Mouse (Mus musculus) hindbrain, embryonic 11.5 days (tissue): ENCODE measurements around the gene Ube2v1. TPM values are rescaled to one million over a fixed set of nuclear protein-coding genes. Genes with fewer than 3 reads are reported as not detected.

ENCODE experiments used
- ATAC-seq: fragments of 200-750 bp; cut with Nextera tagmentation; 2 replicates; pipeline ENCODE4 v1.8.0; 2017; ENCODE audit warnings: mild to moderate bottlenecking, moderate TSS enrichment, moderate library complexity; ENCODE audit not compliant: low FRiP score
- DNase-seq: peaks from one replicate; pipeline ENCODE4 v3.0.0-alpha.2; 2015; ENCODE audit warnings: low spot score
- H3K27ac ChIP-seq: fragments of 300-500 bp; sonication (generic); 2 replicates; pipeline ENCODE4 v1.5.1; 2014; ENCODE audit warnings: mild to moderate bottlenecking, low read depth, low read length
- H3K27me3 ChIP-seq: fragments of 300-500 bp; sonication (generic); 2 replicates; pipeline ENCODE4 v1.6.1; 2014; ENCODE audit warnings: mild to moderate bottlenecking, low read length, moderate library complexity, mixed read lengths; ENCODE audit not compliant: control insufficient read depth, insufficient read depth
- H3K36me3 ChIP-seq: fragments of 300-500 bp; sonication (generic); 2 replicates; pipeline ENCODE4 v1.6.1; 2014; ENCODE audit warnings: mild to moderate bottlenecking, low read length, moderate library complexity, mixed read lengths; ENCODE audit not compliant: control insufficient read depth, insufficient read depth
- H3K4me1 ChIP-seq: fragments of 300-500 bp; sonication (generic); replicated peaks from 2 replicates; pipeline ENCODE4 v1.6.1; 2014; ENCODE audit warnings: low read length, mixed read lengths; ENCODE audit not compliant: control insufficient read depth, insufficient read depth
- H3K4me2 ChIP-seq: fragments of 300-500 bp; sonication (generic); replicated peaks from 2 replicates; pipeline ENCODE4 v1.6.1; 2014; ENCODE audit warnings: mild to moderate bottlenecking, low read depth, low read length
- H3K4me3 ChIP-seq: fragments of 300-500 bp; sonication (generic); 2 replicates; pipeline ENCODE4 v1.5.1; 2014; ENCODE audit warnings: low read depth, low read length
- H3K9ac ChIP-seq: fragments of 300-500 bp; sonication (generic); 2 replicates; pipeline ENCODE4 v1.6.1; 2014; ENCODE audit warnings: low read depth, low read length
- H3K9me3 ChIP-seq: fragments of 300-500 bp; sonication (generic); 2 replicates; pipeline ENCODE4 v1.6.1; 2016; ENCODE audit warnings: low read length; ENCODE audit not compliant: control insufficient read depth
- WGBS: fragments of 180-500 bp; shearing (Covaris S2); extraction: QIAGEN DNeasy Blood & Tissue Kit; methylation state at CpG from one replicate; pipeline ENCODE4 v1.1.7; 2014; 5-methylcytosine and 5-hydroxymethylcytosine counted together
- polyA plus RNA-seq: library from polyadenylated mRNA; unstranded; fragments of >200 nt; fragmentation: Nextera tagmentation; extraction: Ambion mirVana; gene quantifications from 2 replicates; pipeline ENCODE4 v1.2.1, GENCODE M21; 2014

Ube2v1 gene
- polyA plus RNA-seq, 1 experiment from 2014 or later: 237 TPM

- Histone ChIP-seq H3K4me2 (no peak overlapping the region), H3K4me3 (no peak overlapping the region), H3K27ac (no peak overlapping the region), H3K9me3 (no peaks in the 10 kb centered on the region), H3K27me3 (no peaks in the 10 kb centered on the region), H3K9ac (no peak overlapping the region), H3K36me3 (no peaks in the 10 kb centered on the region), H3K4me1 (peaks cover 5% of the 10 kb centered on the region; the same call in 1 of the 2 replicates)
- no peak for ATAC-seq
- DNase-seq: no peak
- 71% methylated on average over 13 of the region's 13 CpGs for WGBS
These were observed 61.8 kb downstream of the Ube2v1 start for GRCm38 (mm10) chr2:167569934-167570651.

GRCm38 (mm10) chr2:167568112-167568511, 63.8 kb downstream of the Ube2v1 start:
- no peak overlapping the region for H3K9ac ChIP-seq
- no peak overlapping the region for H3K4me2 ChIP-seq
- no peak overlapping the region for H3K4me3 ChIP-seq
- no peaks in the 10 kb centered on the region for H3K9me3 ChIP-seq
- ATAC-seq (no peak), DNase-seq (no peak)
- H3K27me3 ChIP-seq: no peaks in the 10 kb centered on the region
- WGBS: 87% methylated on average over 9 of the region's 9 CpGs
- H3K36me3 ChIP-seq: no peaks in the 10 kb centered on the region
- H3K4me1 ChIP-seq: peaks cover 7% of the 10 kb centered on the region; the same call in 1 of the 2 replicates
- H3K27ac ChIP-seq: no peak overlapping the region

GRCm38 (mm10) chr2:167565682-167566081, 66.2 kb downstream of the Ube2v1 start:
- Histone ChIP-seq H3K9ac (0 out of 2 replicates have a peak overlapping the region, but pooled peaks have one; percentile 21), H3K36me3 (no peaks in the 10 kb centered on the region), H3K9me3 (no peaks in the 10 kb centered on the region), H3K4me2 (0 out of 2 replicates have a peak overlapping the region, but pooled peaks have one; percentile 22), H3K27me3 (no peaks in the 10 kb centered on the region), H3K27ac (0 out of 2 replicates have a peak overlapping the region, but pooled peaks have one; percentile 20), H3K4me1 (peaks cover 7% of the 10 kb centered on the region; the same call in 1 of the 2 replicates), H3K4me3 (no peak overlapping the region)
- peak; percentile 64 for DNase-seq
- no peak for ATAC-seq
- 19% methylated on average over 19 of the region's 19 CpGs for WGBS

- no peak for ATAC-seq
- Histone ChIP-seq H3K27me3 (no peaks in the 10 kb centered on the region), H3K27ac (no peak overlapping the region), H3K36me3 (no peaks in the 10 kb centered on the region), H3K9me3 (no peaks in the 10 kb centered on the region), H3K9ac (0 out of 2 replicates have a peak overlapping the region, but pooled peaks have one; percentile 21), H3K4me1 (peaks cover 7% of the 10 kb centered on the region; the same call in 1 of the 2 replicates), H3K4me3 (no peak overlapping the region), H3K4me2 (no peak overlapping the region)
- DNase-seq: no peak
- WGBS: 69% methylated on average over 3 of the region's 3 CpGs
These were observed 66.6 kb downstream of the Ube2v1 start for GRCm38 (mm10) chr2:167565312-167565656.

- Histone ChIP-seq H3K4me2 (no peak overlapping the region), H3K36me3 (no peaks in the 10 kb centered on the region), H3K9me3 (no peaks in the 10 kb centered on the region), H3K27ac (peak overlapping the region; percentile 1; the same call in 1 of the 2 replicates), H3K4me1 (peaks cover 8% of the 10 kb centered on the region; the same call in 1 of the 2 replicates), H3K27me3 (no peaks in the 10 kb centered on the region), H3K9ac (no peak overlapping the region), H3K4me3 (no peak overlapping the region)
- DNase-seq: no peak
- 64% methylated on average over 13 of the region's 13 CpGs for WGBS
- no peak for ATAC-seq
These were observed 67.2 kb downstream of the Ube2v1 start for GRCm38 (mm10) chr2:167564551-167565311.

- H3K4me3 ChIP-seq: no peak overlapping the region
- H3K9ac ChIP-seq: no peak overlapping the region
- H3K27ac ChIP-seq: no peak overlapping the region
- no peak overlapping the region for H3K4me2 ChIP-seq
- WGBS: 52% methylated on average over 10 of the region's 12 CpGs
- peak; percentile 28; the same call in 1 of the 2 replicates for ATAC-seq
- H3K9me3 ChIP-seq: no peaks in the 10 kb centered on the region
- DNase-seq: peak; percentile 41
- peaks cover 13% of the 10 kb centered on the region; the same call in 1 of the 2 replicates for H3K4me1 ChIP-seq
- H3K36me3 ChIP-seq: no peaks in the 10 kb centered on the region
- H3K27me3 ChIP-seq: no peaks in the 10 kb centered on the region; the same call in 1 of the 2 replicates
These were observed 68.2 kb downstream of the Ube2v1 start for GRCm38 (mm10) chr2:167563703-167564102.

GRCm38 (mm10) chr2:167563035-167563434, 68.9 kb downstream of the Ube2v1 start:
- DNase-seq (no peak), ATAC-seq (no peak)
- Histone ChIP-seq H3K4me2 (no peak overlapping the region), H3K4me1 (peaks cover 13% of the 10 kb centered on the region; the same call in 1 of the 2 replicates), H3K27me3 (no peaks in the 10 kb centered on the region; the same call in 1 of the 2 replicates), H3K36me3 (no peaks in the 10 kb centered on the region), H3K4me3 (no peak overlapping the region), H3K9ac (no peak overlapping the region), H3K27ac (no peak overlapping the region), H3K9me3 (no peaks in the 10 kb centered on the region)
- 74% methylated on average over 5 of the region's 5 CpGs for WGBS

GRCm38 (mm10) chr2:167562101-167562500, 69.8 kb downstream of the Ube2v1 start:
- Histone ChIP-seq H3K27me3 (no peaks in the 10 kb centered on the region; the same call in 1 of the 2 replicates), H3K36me3 (no peaks in the 10 kb centered on the region), H3K4me3 (no peak overlapping the region), H3K27ac (no peak overlapping the region), H3K9me3 (no peaks in the 10 kb centered on the region), H3K4me1 (peaks cover 13% of the 10 kb centered on the region; the same call in 1 of the 2 replicates), H3K9ac (no peak overlapping the region), H3K4me2 (no peak overlapping the region)
- 50% methylated on average over 8 of the region's 8 CpGs for WGBS
- DNase-seq (no peak), ATAC-seq (no peak)
